Mouse (Mus musculus) small intestine, adult 2 months (tissue): ENCODE measurements at regions not wholly inside any gene's neighbourhood (a gene's known extent, or its start where the extent isn't known, plus 50 kb on each side); places are given as distances from the start of the nearest gene placed in this dataset.
"Not testable (repeated sequence)": the region's sequence is repeated elsewhere in the genome, so short reads cannot be mapped to it uniquely, and the experiment has no call there.

Experiments
- H3K27ac ChIP-seq: fragments of 200-500 bp; 2 replicates; pipeline ENCODE4 v1.5.1; 2012; ENCODE audit warnings: low read depth, low read length, control low read depth, inconsistent platforms; ENCODE audit not compliant: insufficient read depth
- H3K27me3 ChIP-seq: fragments of 200-500 bp; 2 replicates; pipeline ENCODE4 v1.6.1; 2012; ENCODE audit warnings: mild to moderate bottlenecking, moderate library complexity, low read length, inconsistent platforms; ENCODE audit not compliant: control insufficient read depth, insufficient read depth
- H3K36me3 ChIP-seq: fragments of 200-500 bp; 2 replicates; pipeline ENCODE4 v1.6.1; 2012; ENCODE audit warnings: mild to moderate bottlenecking, low read length, control low read depth, inconsistent platforms; ENCODE audit not compliant: control insufficient read depth, insufficient read depth
- H3K4me1 ChIP-seq: fragments of 200-500 bp; 2 replicates; pipeline ENCODE4 v1.6.1; 2012; ENCODE audit warnings: low read length, inconsistent platforms, mixed read lengths; ENCODE audit not compliant: control insufficient read depth, insufficient read depth, insufficient read length
- H3K4me3 ChIP-seq: fragments of 200-500 bp; 2 replicates; pipeline ENCODE4 v1.5.1; 2012; ENCODE audit warnings: low read depth, mild to moderate bottlenecking, control low read depth, inconsistent platforms, low read length, moderate library complexity
- CTCF ChIP-seq: fragments of 200-500 bp; IDR thresholded peaks from 2 replicates; pipeline ENCODE4 v1.5.1; 2012; ENCODE audit warnings: low read depth, mild to moderate bottlenecking, control low read depth, inconsistent platforms, low read length, moderate library complexity, mixed read lengths; ENCODE audit not compliant: insufficient replicate concordance, insufficient read length; ENCODE audit errors: extremely low read depth
- POLR2A ChIP-seq: fragments of 200-500 bp; IDR thresholded peaks from 2 replicates; pipeline ENCODE4 v1.6.1; 2012; ENCODE audit warnings: low read depth, mild to moderate bottlenecking, control low read depth, inconsistent platforms, low read length, moderate library complexity
- WGBS: fragments of 180-500 bp; shearing (Covaris S2); methylation state at CpG from one replicate; pipeline ENCODE4 v1.1.7; 2018; 5-methylcytosine and 5-hydroxymethylcytosine counted together

- Histone ChIP-seq H3K4me3 (no peak overlapping the region), H3K36me3 (no peaks in the 10 kb centered on the region), H3K4me1 (no peaks in the 10 kb centered on the region), H3K27ac (no peak overlapping the region), H3K27me3 (no peaks in the 10 kb centered on the region)
- 64% methylated on average over 1 of the region's 1 CpGs for WGBS
- no peak for TF ChIP-seq POLR2A
- no peak for TF ChIP-seq CTCF
These were observed 233.9 kb upstream of the Meis2 start for GRCm38 (mm10) chr2:116299551-116299950.

- 78% methylated on average over 7 of the region's 7 CpGs for WGBS
- H3K27me3 ChIP-seq = no peaks in the 10 kb centered on the region
- TF ChIP-seq CTCF (no peak), POLR2A (no peak)
- H3K27ac ChIP-seq = no peak overlapping the region
- H3K36me3 ChIP-seq = no peaks in the 10 kb centered on the region
- H3K4me3 ChIP-seq = no peak overlapping the region
- no peaks in the 10 kb centered on the region for H3K4me1 ChIP-seq
These were observed 224.2 kb upstream of the Meis2 start for GRCm38 (mm10) chr2:116289886-116290285.

- H3K27ac ChIP-seq, H3K36me3 ChIP-seq, H3K4me1 ChIP-seq, H3K27me3 ChIP-seq, H3K4me3 ChIP-seq: not testable (repeated sequence)
- 71% methylated on average over 3 of the region's 3 CpGs for WGBS
These were observed 177.6 kb upstream of the Meis2 start for GRCm38 (mm10) chr2:116243191-116243590.

GRCm38 (mm10) chr2:116236731-116237130 lies 171.1 kb upstream of the Meis2 start:
- no peak overlapping the region for H3K27ac ChIP-seq
- H3K27me3 ChIP-seq = no peaks in the 10 kb centered on the region
- H3K4me1 ChIP-seq = no peaks in the 10 kb centered on the region
- no peak overlapping the region for H3K4me3 ChIP-seq
- no peak for TF ChIP-seq POLR2A
- TF ChIP-seq CTCF = no peak
- H3K36me3 ChIP-seq = no peaks in the 10 kb centered on the region

GRCm38 (mm10) chr2:116232793-116233192 lies 167.2 kb upstream of the Meis2 start:
- no peaks in the 10 kb centered on the region for H3K36me3 ChIP-seq
- no peaks in the 10 kb centered on the region for H3K4me1 ChIP-seq
- no peaks in the 10 kb centered on the region for H3K27me3 ChIP-seq
- H3K4me3 ChIP-seq = no peak overlapping the region
- H3K27ac ChIP-seq = no peak overlapping the region
- no peak for TF ChIP-seq CTCF
- TF ChIP-seq POLR2A = no peak
- 79% methylated on average over 1 of the region's 1 CpGs for whole genome bisulfite sequencing

- 66% methylated on average over 7 of the region's 7 CpGs for WGBS
- Histone ChIP-seq H3K27ac (no peak overlapping the region), H3K27me3 (no peaks in the 10 kb centered on the region), H3K4me3 (no peak overlapping the region), H3K4me1 (no peaks in the 10 kb centered on the region), H3K36me3 (no peaks in the 10 kb centered on the region)
- TF ChIP-seq CTCF = peak; percentile 33; the same call in 1 of the 2 replicates
- no peak for TF ChIP-seq POLR2A
These were observed 150.8 kb upstream of the Meis2 start for GRCm38 (mm10) chr2:116216418-116216817.

- Histone ChIP-seq H3K27me3 (no peaks in the 10 kb centered on the region), H3K36me3 (no peaks in the 10 kb centered on the region), H3K4me1 (no peaks in the 10 kb centered on the region), H3K27ac (no peak overlapping the region), H3K4me3 (no peak overlapping the region)
- TF ChIP-seq CTCF = no peak
- TF ChIP-seq POLR2A = no peak
- 59% methylated on average over 14 of the region's 14 CpGs for WGBS
These were observed 135.9 kb upstream of the Meis2 start for GRCm38 (mm10) chr2:116201248-116202223.

- WGBS = 47% methylated on average over 5 of the region's 5 CpGs
- H3K27ac ChIP-seq = no peak overlapping the region
- H3K27me3 ChIP-seq = no peaks in the 10 kb centered on the region
- no peak overlapping the region for H3K4me3 ChIP-seq
- no peaks in the 10 kb centered on the region for H3K4me1 ChIP-seq
- no peak for TF ChIP-seq POLR2A
- TF ChIP-seq CTCF = no peak
- H3K36me3 ChIP-seq = no peaks in the 10 kb centered on the region
These were observed 135.2 kb upstream of the Meis2 start for GRCm38 (mm10) chr2:116200795-116201194.
